Mouse (Mus musculus): ENCODE data around the gene Cyb5d2. TPM values are rescaled to one million over a fixed set of nuclear protein-coding genes. Genes with fewer than 3 reads are reported as not detected.

The Cyb5d2 gene
- 10 to 100 TPM; 22.1 to 25.1 TPM for total RNA-seq (2021)
- long read RNA-seq, experiment 1, transcript Cyb5d2-203 (4 exons, 2,158 nt), result minor isoform, 8 of 34 reads
- long read RNA-seq, experiment 1, transcript Cyb5d2-201 (4 exons, 2,393 nt), result major isoform, 21 of 34 reads
- long read RNA-seq, experiment 1, partial matches to known transcripts, result 3 of 34 reads
- long read RNA-seq, experiment 1, other reads (novel, unspliced or antisense), result 2 of 34 reads
- long read RNA-seq, experiment 2, transcript Cyb5d2-201 (4 exons, 2,393 nt), result major isoform, 19 of 23 reads
- long read RNA-seq, experiment 2, partial matches to known transcripts, result 0 of 23 reads
- long read RNA-seq, experiment 2, other reads (novel, unspliced or antisense), result 2 of 23 reads

DNA sequence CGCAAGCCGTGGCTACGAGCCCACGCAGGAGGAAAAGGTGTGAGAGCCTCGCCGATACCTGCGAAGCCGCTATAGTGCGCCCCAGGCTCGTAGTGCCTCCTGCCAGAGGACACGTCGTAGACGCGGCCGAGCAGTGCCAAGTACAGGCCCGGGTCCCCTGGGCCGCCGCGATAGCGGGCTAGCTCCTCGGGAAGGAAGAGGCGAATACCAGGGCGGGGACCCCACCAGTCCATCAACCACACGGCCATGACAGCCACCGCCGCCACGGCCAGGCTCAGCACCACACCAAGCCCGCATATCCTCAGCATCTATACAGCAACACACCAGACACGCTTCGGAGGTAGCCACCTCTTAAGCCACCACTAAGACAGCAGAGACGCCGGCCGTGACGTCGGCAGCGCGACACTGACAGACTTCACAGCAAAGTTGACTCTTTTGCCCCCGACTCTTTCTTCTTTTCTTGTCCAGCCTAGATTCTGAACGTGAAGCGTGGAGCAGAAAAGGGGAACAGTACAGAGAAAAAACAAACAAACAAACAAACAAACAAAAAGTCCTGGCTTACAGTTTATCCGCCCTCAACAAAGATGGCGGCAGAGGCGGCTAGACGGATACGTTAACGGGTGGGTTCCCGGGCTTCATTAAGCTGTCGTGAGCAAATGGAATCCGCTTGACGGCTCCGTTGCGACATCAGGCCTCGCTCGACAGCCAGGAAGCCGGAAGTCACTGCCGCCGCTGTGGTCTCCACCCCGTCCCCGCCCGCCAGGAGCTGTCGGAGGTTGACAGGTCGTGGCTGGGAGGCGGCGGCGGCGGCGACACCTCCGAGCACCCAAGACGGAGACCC lies at the start of gene Cyb5d2, which contains the start of gene Zzef1:
TSS of gene Cyb5d2 (minus strand) at position 688 of the 841 bp plus-strand sequence.
TSS of gene Zzef1 (plus strand) at position 772 of the 841 bp plus-strand sequence.
- DNase-seq (ENCODE audit: low spot score), result peak; percentile 95

DNA sequence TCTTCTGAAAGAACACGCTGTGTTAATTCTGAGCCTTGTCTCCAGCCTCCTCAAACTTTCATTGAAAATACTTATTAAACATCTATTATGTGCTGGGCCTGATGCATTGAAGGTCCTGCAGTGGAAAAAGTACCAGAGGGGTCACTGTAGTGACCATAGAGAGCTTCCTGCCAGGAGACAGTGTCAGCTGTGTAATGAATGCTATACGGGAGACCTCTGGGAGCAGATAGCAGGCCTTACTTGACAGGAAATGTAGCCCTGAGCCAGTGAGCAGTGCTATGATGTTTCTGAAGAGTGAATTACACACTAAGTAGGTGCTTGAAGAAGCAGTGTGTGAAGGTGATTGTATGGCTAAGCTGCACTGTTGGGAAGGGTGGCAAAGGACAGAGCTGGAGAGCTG lies 49.6 kb upstream of the Cyb5d2 start:
- no peak for DNase-seq (ENCODE audit: low spot score)

DNA sequence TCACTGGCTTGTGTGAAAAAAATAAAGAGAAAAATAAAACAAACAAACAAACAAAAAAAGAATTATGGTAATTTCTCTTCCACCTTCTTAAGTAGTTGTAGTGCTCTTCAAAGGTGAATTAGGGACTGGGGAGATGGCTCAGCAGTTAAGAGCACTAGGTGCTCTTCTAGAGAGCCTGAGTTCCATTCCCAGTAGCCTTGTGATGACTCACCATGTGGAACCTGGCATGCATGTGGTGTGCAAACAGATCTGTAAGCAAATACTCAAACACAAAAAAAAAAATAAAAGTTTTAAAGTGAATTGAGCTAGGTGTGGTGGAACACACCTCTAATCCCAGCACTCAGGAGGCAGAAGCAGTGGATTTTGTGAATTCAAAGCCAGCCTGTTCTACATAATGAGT lies 47.6 kb upstream of the Cyb5d2 start:
- DNase-seq (ENCODE audit: low spot score), result no peak

DNA sequence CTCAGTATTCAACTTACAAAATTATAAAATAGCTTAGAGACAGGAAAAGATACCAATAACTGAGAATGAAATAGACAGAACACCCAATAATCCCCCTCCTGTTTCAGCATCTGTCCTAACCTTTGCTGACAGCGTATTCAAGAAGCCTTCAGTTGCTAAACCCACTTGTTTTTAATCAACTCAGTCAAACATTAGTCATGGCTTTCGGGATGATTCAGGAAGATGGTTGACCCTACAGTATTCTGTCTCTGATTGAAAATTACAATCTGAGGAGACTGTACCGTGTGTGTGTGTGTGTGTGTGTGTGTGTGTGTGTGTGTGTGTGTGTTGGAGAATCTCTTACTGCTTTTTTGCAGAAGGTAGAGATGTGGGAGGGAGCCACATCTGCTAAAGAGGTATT lies 46.8 kb upstream of the Cyb5d2 start:
- DNase-seq (ENCODE audit: low spot score), result no peak

DNA sequence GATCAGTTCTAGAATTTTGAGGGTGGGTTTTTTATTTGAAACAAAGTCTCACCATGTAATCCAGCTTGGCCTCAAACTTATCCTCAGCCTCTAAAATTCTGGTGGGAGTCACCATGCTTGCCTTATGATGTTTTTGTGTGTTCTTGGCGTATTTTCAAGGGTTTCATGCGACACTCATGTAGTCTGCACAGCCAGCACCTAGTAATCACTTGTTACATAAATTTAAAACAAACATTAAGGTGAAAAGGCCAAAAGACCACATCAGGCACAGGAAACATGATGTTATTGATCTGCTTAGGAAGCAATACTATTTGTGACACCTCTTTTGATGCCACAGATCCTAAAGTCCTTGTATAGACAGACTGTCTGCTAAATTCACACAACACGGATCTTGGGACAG lies 33.9 kb upstream of the Cyb5d2 start:
- DNase-seq (ENCODE audit: low spot score), result no peak

DNA sequence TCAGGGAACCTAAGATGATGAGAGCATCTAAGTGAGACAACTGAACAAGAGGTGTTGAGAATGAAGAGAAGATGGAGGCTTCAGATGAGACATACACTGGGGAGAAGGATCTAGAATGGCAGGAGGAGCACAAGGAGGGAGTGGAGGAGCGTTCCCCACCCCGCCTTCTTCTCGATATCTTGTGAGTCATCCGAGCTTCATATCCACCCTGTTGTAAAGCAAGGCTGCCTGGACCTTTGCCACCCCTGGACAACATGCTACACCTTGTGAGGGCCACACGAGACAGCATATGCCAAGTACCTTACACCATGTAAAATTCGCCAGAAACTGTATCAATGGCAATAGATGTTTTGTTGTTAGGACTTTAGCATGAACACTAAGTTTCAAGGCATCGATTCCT lies 25.1 kb upstream of the Cyb5d2 start:
- no peak for DNase-seq (ENCODE audit: low spot score)

DNA sequence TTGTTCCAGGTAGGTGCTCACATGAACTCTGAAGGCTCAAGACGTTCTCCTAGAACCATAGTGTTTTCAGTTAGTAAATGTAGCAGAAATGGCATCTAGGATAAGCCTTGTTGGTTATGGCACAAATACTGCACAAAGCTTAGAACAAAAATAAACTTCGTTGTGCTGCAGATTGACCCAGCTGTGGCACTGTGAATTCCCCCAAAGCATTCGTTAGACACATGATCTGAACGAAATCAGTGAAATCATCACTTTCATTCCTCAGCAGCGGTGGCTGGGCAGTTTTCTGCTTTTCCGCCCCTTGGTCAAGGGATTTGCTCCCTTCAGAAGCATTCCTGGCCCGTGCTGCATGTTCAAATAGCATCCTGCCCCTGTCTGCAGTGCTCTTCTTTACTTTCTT lies 22.1 kb upstream of the Cyb5d2 start:
- no peak for DNase-seq (ENCODE audit: low spot score)

DNA sequence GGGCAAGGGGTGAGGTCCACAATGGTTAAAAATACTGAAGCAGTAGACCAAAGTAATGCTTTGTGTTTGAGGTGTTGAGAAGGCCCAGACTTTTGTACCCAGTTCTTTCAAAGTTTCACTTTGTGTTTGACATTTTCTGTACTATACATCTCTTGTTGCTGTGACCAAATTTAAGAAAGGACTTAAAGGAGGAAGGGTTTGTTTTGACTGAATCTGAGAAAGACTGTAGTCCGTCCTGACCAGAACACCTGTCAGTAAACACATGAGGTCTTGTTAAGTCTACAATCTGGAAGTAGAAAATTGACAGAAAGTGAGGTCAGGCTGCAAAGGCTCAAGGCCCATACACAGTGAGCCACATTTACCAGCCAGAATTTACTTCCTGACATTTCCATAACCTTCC lies 20.9 kb upstream of the Cyb5d2 start:
- no peak for DNase-seq (ENCODE audit: low spot score)

DNA sequence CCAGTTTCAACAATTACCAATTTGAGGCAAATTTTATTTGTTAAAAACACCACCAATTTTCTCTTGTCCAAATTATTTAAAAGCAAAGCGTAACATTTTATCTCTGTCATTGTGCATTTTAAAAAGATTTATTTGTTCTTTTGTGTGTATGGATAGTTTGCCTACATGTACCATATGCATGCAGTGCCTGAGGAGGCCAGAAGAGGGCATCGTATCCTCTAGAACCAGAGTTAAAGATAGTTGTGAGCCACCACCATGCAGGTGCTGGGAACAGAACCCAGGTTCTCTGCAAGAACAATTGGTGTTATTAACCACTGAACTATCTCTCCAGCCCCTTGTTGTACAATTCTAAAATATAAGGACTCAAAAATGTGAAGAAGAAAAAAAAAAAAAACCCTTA lies 18.2 kb upstream of the Cyb5d2 start:
- no peak for DNase-seq (ENCODE audit: low spot score)

DNA sequence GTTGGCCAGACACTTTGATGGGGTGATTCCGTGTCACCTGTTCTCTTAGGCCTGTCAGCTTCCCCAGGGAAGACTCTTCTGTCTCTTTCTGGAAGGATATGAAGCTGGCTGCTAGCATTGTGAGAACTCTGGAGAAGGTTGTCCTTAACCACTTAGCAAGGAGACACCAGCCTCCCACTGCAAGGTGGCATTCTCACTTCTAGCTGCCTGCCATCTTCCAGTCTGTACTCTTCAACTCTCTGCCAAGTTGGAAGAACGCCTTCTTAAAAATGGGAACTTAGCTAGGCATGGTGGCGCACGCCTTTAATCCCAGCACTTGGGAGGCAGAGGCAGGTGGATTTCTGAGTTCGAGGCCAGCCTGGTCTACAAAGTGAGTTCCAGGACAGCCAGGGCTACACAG lies 17.7 kb upstream of the Cyb5d2 start:
- DNase-seq (ENCODE audit: low spot score), result no peak

DNA sequence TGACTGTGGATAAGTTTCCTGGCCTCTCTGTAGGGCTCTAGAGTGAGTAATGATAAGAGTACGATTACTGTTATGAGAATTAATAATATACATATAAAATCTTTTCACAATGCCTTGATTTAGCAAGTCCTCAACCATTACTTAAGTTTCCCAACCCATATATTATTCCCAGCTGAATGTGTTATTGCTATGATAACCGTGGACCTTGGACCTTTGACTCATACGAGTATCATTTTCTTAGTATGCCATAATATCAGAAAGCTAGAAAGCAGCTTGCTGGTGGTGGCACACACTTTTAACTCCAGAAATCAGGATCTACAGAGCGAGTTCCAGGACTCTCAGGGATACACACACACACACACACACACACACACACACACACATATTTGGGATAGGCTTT lies 12.1 kb upstream of the Cyb5d2 start:
- no peak for DNase-seq (ENCODE audit: low spot score)

DNA sequence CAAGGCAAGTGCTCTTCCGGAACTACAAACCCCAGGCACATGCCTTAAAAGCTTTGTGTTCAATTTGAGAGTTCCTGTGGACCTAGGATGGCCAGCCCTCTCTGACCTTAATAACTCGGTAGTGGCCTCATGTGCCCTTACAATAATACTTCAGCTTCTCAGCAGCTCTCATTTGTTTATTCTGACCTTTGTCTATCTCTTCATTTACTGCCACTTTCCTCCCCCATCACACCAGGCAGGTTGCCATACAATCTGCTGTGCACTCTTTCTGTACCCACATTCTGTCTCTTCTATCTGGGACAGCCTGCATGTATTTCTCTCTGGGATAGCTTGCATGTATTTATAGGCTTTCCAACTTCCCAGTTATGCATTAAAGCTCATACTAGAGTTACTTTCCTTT lies 10.6 kb upstream of the Cyb5d2 start:
- DNase-seq (ENCODE audit: low spot score), result no peak

DNA sequence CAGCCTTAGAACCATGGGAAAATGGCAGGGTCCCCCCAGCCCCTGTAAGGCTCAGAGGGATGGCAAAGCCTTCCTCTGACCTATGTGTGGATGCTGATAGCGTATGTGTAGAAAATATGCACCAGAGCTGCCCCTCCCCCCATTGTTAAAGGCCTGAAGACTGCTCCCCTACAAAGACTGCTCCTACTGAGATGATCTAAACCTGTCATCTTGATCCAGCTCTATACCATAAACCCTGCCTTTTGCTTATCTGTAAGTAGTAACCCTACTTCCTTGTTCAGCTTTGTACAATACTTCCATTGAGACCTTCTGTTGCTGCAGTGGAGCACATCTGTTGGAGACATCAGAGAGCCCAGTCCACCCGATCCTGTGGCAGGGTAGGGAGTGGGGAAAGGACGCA lies 9.3 kb upstream of the Cyb5d2 start:
- DNase-seq (ENCODE audit: low spot score), result no peak

DNA sequence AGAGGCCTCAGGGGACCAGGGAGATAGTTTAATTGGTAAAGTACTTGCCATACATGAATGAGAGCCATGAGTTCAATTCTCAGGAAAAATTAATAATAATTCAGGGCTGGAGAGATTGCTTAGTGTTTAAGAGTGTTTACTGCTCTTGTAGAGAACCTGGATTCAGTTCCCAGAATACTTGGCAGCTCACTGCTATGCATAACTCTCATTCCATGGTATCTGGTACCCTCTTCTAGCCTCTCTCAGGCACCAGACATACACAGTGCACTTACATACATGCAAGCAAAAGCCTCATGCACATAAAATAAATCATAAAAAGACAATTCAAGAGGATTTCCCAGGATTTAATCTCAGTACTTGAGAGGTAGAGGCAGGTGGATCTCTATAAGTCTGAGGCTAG lies 8.6 kb upstream of the Cyb5d2 start:
- DNase-seq (ENCODE audit: low spot score), result no peak

DNA sequence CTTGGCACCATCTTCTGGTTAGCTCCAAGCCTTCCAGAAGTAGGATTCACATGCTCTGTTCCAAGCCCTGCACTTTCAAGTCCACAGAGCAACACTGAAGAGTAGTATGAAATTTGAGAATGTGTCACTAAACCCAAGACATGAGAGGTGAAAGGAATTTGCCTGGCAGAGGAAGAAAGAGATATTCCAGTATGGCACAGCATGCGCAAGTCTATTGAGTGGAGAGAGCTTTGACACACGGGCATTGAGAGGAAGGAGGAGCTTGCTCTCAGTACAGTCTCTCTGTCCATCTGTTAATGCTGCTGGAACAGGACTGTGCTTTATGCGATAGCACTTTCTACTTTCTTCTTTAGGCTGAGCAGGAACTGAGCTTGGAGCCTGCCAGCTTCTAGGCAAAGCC lies 7.1 kb upstream of the Cyb5d2 start:
- DNase-seq (ENCODE audit: low spot score), result peak; percentile 31

DNA sequence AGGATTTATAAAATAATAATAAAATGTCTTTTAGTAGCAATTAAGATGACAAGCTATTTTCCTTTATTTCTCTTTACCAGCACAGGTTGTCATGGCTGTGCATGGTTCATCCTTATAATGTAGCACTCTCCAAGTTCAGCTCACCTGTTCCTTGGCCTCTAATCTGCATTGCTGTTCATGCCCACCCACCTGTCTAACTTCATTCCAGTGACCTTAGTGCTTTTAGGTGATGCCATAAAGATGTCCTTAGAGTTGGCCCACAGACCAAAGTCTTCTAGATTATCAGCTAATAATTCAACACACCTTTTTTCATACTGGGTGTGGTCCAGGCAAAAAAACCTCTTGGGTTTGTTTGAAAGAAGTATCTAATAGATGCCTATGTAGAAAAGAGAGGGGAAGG lies 5.2 kb upstream of the Cyb5d2 start:
- DNase-seq (ENCODE audit: low spot score), result no peak

DNA sequence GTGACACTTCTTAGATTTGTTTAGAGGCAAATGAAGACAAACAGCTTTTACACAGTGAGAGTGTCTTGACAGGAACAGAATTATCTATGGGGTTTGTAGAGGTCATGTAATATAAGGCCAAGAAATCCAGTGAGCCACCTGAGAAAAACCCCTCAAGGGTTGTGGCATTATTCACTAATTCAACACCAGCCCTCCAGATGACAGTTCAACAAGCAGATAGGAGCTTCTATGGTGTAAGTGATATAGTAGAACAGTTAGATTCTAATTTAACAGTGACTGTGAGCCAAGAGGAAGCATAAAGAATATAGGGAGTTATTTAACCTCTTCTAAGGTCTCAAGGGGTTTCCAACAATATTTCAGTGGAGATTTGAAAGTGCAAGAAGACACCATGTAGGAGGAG lies 2.2 kb upstream of the Cyb5d2 start:
- no peak for DNase-seq (ENCODE audit: low spot score)

DNA sequence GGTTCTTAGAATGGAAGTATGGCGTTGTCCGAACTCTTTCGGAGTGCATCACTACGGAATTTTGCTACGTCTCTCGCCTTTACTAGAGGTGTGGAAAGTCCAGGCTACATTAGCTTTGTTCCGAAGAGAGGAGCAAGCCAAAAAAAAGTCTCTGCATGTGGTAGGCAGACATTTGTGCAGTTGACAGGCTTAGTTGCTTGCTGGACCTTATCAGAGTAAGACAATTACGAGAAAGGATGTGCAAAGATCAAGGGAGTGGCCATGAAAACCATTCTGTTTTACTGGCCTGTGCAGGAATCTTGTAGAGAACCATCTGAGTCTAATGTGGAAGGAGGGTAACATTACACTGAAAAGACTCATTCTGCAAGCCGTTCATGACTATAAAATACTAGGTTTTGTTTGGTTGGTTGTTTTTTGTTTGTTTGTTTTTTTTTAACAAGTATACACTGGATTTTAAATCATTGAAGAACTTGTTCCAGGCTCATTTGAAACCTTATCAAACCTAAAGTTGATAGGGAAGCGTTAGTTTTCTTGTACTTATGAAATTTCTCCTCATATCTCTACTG lies 914 bp upstream of the Cyb5d2 start:
- DNase-seq (ENCODE audit: low spot score), result no peak

DNA sequence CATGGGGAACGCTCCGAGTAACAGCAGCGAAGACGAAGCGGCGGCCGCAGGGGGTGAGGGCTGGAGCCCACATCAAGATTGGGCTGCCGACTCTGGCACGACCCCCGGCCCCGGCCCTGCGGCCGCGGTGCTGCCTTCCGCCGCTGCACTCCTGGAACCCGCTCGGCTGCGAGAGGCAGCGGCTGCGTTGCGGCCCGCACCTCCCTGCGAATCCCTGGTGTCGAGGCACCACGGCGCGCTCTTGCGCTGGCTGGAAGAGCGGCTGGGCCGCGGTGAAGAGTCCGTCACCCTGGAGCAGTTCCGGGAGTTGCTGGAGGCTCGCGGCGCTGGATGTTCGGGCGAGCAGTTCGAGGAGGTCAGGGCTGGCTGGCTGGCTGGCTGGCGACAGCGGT lies 350 bp upstream of the Cyb5d2 start:
- no peak for DNase-seq (ENCODE audit: low spot score)

DNA sequence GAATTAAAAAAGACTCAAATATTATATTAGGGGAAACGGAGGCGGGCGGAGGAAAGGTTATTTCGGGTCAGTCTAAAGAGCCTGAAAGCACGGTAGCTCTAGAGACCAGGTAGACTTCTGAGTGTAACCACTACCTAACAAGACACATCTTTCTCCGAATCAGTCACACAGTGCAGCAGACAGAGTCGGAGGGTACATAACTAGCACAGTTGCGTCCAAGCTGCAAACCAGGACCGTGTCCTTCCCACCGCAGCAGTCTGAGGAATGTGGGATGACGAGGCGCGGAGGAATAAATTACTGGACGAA lies 840 bp downstream of the Cyb5d2 start:
- DNase-seq (ENCODE audit: low spot score), result no peak

DNA sequence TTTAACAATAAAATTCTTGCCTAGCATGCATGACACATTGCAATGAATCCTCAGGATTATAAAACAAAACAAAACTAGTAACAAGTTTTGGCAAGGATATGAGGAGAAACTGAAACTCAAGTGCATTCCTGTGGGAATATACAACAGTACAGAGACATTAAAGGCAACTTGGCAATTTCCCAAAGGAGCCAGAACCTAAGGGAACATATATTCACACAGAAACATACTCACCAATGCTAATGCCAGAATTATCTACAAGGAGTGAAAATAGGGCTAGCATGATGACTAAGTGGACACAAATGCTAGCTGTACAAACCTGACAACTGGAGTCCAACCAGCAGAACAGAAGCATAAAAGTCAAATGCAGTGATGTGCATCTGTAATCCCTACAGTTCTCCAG lies 3.9 kb downstream of the Cyb5d2 start:
- no peak for DNase-seq (ENCODE audit: low spot score)

DNA sequence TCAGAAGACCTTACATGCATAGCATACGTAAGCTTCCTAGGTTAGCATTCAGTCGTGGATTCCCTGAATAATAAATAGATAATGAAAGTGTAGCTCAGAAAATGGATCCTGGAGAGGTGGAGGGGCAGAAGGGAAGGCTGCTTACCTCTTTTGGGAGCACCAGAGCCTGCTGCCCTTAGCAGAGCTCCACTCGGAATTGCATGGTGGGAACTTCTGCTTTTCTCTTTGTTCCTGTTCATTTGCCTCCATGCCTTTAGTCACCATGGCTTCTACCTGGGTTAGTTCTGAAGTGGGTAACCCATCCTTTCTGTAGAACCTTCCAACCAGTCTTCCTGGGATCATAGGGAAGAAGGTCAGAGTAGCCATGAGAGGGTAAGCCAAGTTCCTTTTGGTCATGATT lies 13.4 kb downstream of the Cyb5d2 start:
- no peak for DNase-seq (ENCODE audit: low spot score)

DNA sequence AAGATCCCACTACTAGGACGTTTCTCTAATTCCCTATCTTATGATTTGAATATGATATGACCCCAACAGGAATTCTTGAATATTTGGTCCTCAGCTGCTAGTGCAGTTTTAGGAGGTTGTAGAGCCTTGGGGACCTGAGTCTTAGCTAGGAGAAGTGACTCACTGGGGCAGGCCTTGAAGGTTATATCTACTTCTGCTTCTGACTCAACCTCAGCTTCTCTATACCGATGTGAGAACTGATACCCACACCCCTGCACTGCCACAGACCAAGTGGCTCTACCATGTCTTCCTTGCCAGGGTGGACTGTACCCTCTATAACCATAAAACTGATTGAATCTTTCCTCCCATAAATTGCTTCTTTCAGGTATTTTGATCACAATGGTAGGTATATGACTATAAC lies 13.8 kb downstream of the Cyb5d2 start:
- DNase-seq (ENCODE audit: low spot score), result no peak
